Mouse (Mus musculus): ENCODE measurements around the gene Lrrfip1. TPM values are rescaled to one million over a fixed set of nuclear protein-coding genes. Genes with fewer than 3 reads are reported as not detected.

Gene Lrrfip1
- polyA plus RNA-seq, 1 experiment = 31.7 TPM

GRCm38 (mm10) chr1:90969881-90970390, 28.6 kb upstream of the Lrrfip1 start:
- TF ChIP-seq CTCF (IDR thresholded peaks at IDR 0.05; ENCODE audit: borderline replicate concordance, extremely low read depth, insufficient read depth, insufficient read length) (no peak), POLR2A (IDR thresholded peaks at IDR 0.05; ENCODE audit: borderline replicate concordance, extremely low read depth, insufficient read depth, insufficient read length, poor library complexity, severe bottlenecking) (no peak)
- no peak for DNase-seq (ENCODE audit: low read depth)

DNA sequence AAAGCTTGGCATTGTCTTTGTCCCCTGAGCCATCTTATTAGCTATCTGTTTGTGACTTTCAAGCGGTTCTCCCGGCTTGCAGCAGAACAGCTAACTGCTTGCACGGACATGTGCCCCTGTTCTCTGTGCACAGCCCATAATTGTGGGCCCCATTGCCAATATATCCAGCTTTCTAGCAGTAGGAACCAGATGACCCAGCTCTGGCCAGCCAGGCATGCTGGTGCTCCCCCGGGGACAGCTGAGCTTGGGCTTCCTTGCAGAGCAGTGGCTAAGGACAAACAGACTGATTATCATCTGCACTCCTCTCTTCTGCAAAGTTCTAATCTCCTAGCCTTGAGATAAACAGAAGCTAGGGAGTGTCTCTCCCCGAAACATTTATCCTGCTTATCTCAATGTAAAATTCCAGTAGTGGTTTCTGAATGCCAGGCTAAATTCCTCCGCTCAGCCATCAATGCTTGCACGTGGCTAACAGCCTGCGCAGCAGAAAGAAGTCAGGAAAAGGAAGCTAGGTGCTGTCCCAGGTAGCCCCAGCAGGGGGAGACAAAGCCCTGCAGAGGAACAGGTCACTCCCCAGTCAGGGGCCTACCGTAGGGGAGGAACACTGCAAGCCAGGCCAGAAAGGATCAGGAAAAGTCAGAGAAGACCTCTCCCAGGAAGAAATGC, 25.5 kb upstream of the Lrrfip1 start:
- peak; percentile 92 for DNase-seq (ENCODE audit: low read depth)
- TF ChIP-seq POLR2A (IDR thresholded peaks at IDR 0.05; ENCODE audit: borderline replicate concordance, extremely low read depth, insufficient read depth, insufficient read length, poor library complexity, severe bottlenecking) (no peak), CTCF (IDR thresholded peaks at IDR 0.05; ENCODE audit: borderline replicate concordance, extremely low read depth, insufficient read depth, insufficient read length) (peak; percentile 100)

DNA sequence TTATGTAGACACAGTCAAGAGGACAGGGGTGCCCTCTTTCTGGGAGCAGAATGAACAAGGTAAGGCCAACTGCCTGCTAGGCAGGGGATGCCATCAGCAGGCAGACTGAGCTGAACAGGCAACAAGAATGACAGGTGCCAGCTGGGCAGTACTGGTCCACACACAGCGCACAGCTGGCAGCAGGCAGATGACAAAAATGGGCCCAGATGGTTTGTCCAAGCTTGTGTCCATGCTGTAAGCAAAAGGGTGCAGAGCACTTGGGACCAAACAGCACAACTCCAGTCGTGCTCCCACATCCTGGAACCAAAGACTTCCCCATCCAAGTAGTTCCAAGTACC, 25.0 kb upstream of the Lrrfip1 start:
- DNase-seq (ENCODE audit: low read depth) = no peak
- TF ChIP-seq POLR2A (IDR thresholded peaks at IDR 0.05; ENCODE audit: borderline replicate concordance, extremely low read depth, insufficient read depth, insufficient read length, poor library complexity, severe bottlenecking) (no peak), CTCF (IDR thresholded peaks at IDR 0.05; ENCODE audit: borderline replicate concordance, extremely low read depth, insufficient read depth, insufficient read length) (no peak)

GRCm38 (mm10) chr1:90974906-90975649, 23.5 kb upstream of the Lrrfip1 start:
- peak; percentile 85 for DNase-seq (ENCODE audit: low read depth)
- TF ChIP-seq CTCF (IDR thresholded peaks at IDR 0.05; ENCODE audit: borderline replicate concordance, extremely low read depth, insufficient read depth, insufficient read length) (no peak), POLR2A (IDR thresholded peaks at IDR 0.05; ENCODE audit: borderline replicate concordance, extremely low read depth, insufficient read depth, insufficient read length, poor library complexity, severe bottlenecking) (no peak)

- peak; percentile 67 for DNase-seq (ENCODE audit: low read depth)
- TF ChIP-seq CTCF (IDR thresholded peaks at IDR 0.05; ENCODE audit: borderline replicate concordance, extremely low read depth, insufficient read depth, insufficient read length) (no peak), POLR2A (IDR thresholded peaks at IDR 0.05; ENCODE audit: borderline replicate concordance, extremely low read depth, insufficient read depth, insufficient read length, poor library complexity, severe bottlenecking) (no peak)
Measured at GRCm38 (mm10) chr1:90975960-90976359, 22.6 kb upstream of the Lrrfip1 start.

- no peak for DNase-seq (ENCODE audit: low read depth)
- TF ChIP-seq POLR2A (IDR thresholded peaks at IDR 0.05; ENCODE audit: borderline replicate concordance, extremely low read depth, insufficient read depth, insufficient read length, poor library complexity, severe bottlenecking) = no peak
- TF ChIP-seq CTCF (IDR thresholded peaks at IDR 0.05; ENCODE audit: borderline replicate concordance, extremely low read depth, insufficient read depth, insufficient read length) = no peak
Measured at GRCm38 (mm10) chr1:90980638-90981330, 17.8 kb upstream of the Lrrfip1 start.

GRCm38 (mm10) chr1:90981346-90981745, 17.2 kb upstream of the Lrrfip1 start:
- DNase-seq (ENCODE audit: low read depth) = no peak
- no peak for TF ChIP-seq CTCF (IDR thresholded peaks at IDR 0.05; ENCODE audit: borderline replicate concordance, extremely low read depth, insufficient read depth, insufficient read length)

GRCm38 (mm10) chr1:90995916-90996315, 2.6 kb upstream of the Lrrfip1 start:
- TF ChIP-seq POLR2A (IDR thresholded peaks at IDR 0.05; ENCODE audit: borderline replicate concordance, extremely low read depth, insufficient read depth, insufficient read length, poor library complexity, severe bottlenecking) = no peak
- TF ChIP-seq CTCF (IDR thresholded peaks at IDR 0.05; ENCODE audit: borderline replicate concordance, extremely low read depth, insufficient read depth, insufficient read length) = no peak
- no peak for DNase-seq (ENCODE audit: low read depth)

- TF ChIP-seq POLR2A (IDR thresholded peaks at IDR 0.05; ENCODE audit: borderline replicate concordance, extremely low read depth, insufficient read depth, insufficient read length, poor library complexity, severe bottlenecking) = no peak
- no peak for TF ChIP-seq CTCF (IDR thresholded peaks at IDR 0.05; ENCODE audit: borderline replicate concordance, extremely low read depth, insufficient read depth, insufficient read length)
- DNase-seq (ENCODE audit: low read depth) = no peak
Measured at GRCm38 (mm10) chr1:90997136-90997535, 1.4 kb upstream of the Lrrfip1 start.

GRCm38 (mm10) chr1:90997641-90998040, 896 bp upstream of the Lrrfip1 start:
- no peak for DNase-seq (ENCODE audit: low read depth)
- TF ChIP-seq POLR2A (IDR thresholded peaks at IDR 0.05; ENCODE audit: borderline replicate concordance, extremely low read depth, insufficient read depth, insufficient read length, poor library complexity, severe bottlenecking) (no peak), CTCF (IDR thresholded peaks at IDR 0.05; ENCODE audit: borderline replicate concordance, extremely low read depth, insufficient read depth, insufficient read length) (no peak)

DNA sequence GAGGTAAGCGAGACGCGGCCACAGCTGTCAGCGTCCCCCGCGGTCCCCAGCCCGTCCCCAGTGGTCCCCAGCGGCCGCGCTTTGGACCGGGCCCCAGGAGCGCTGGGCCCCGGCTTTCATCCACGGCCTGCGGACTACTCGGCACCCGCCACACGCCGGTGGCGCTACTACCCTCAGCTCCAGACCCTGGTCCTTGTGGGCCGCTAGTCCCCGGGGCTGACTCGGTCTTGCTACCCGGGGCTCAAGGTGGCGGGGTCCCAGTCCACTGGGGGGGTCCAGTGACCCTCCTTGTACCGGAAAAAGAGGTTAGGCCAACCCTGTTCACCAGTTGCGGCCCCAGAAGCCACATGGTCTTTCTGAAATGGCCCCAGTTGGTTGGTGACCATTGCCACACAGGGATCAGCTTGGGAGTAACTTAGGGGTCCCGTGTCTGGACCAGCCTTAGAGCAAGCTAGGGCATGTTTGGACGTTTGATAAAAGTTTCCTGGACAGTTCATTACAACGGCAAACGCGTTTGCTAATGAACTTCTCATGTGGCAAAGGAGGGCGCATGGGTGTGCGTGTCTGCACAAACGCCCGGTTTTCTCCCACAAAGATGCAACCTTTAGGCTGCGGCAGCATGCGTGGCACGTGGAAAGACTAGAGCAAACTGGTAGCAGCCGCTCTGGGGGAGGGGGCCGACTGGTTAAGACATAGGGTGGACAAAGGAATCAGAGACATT, 514 bp downstream of the Lrrfip1 start:
- TF ChIP-seq CTCF (IDR thresholded peaks at IDR 0.05; ENCODE audit: borderline replicate concordance, extremely low read depth, insufficient read depth, insufficient read length) (no peak), POLR2A (IDR thresholded peaks at IDR 0.05; ENCODE audit: borderline replicate concordance, extremely low read depth, insufficient read depth, insufficient read length, poor library complexity, severe bottlenecking) (no peak)
- DNase-seq (ENCODE audit: low read depth) = peak; percentile 67

Data from brain, embryonic 14.5 days (tissue).